Mouse (Mus musculus): Measurements from ENCODE around the gene Ccnk.

Gene Ccnk

DNA sequence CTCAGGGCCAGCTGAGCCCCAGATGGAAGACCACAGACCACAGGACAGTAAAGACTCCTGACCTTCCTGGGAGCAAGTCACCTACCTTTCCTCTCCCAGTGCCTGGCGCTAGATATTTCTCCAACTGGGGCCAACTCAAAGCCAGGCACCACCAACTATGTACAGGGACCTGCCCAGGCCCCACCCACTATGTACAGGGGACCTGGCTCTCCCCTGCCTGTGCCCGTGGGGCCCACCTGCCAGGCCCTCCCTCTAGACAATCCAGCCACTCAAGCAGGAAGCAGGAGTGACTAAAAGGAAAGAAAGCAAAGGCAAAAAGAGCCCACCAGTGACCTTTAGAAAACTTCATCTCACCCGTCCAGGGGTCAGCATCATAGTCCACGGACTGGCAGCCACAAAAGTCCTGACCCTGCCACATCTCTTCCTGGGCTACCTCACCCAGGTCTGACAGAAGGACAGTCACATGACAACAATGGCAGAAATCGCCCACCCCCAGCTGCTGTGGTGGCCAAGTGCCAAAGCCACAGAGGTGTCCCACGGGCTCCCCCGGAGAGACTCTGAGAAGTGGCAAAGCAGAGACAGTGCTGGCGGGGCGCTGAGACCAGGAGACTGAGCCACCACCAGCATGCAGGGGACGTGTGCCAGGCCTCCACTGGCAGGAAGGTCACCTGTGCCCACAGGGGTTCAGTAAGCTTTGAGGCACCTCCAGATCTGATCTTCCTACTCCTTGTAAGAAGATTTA, 67.6 kb downstream of the Ccnk start:
- peak; percentile 62 to 74 for DNase-seq

DNA sequence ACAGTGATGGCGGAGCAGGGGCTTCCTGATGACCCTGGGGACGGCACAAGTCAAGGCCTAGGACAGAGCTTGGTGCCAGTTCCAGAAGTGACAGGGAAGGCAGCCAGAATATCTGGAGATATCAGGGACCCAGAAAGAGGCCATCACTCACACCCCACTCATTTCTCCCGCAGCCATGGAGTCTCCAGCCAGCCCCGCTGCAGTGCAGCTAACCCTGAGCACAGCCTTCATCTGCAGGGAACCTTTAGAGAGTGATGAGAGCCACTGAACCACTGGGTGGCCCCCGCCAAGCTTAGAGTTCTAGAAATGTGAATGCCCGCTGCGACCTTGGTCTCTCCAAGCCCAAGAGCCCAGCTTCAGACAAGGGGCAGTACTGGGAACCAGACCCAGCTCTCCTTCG, 69.6 kb downstream of the Ccnk start:
- no peak for DNase-seq

DNA sequence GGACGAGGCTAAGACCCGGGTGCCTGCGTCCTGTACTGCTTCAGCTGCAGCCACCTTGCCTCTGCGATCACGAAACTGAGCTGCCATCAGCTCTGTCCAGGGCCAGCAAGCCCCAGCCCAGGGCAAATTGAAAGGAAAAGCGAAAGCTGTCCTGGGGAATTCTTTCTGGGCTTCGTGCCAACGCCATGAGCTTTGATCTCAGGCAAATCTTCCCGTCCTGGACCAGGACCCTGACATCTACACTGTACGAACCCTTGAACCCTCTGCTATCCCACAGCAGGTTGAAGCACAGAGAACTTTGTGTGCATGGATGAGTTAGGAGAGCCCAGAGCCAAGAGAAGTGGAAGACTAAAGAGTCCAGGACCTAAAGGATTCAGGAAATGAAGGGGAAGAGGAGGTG, 70.1 kb downstream of the Ccnk start:
- peak in 1 of 2 experiments; percentile 62 for DNase-seq

DNA sequence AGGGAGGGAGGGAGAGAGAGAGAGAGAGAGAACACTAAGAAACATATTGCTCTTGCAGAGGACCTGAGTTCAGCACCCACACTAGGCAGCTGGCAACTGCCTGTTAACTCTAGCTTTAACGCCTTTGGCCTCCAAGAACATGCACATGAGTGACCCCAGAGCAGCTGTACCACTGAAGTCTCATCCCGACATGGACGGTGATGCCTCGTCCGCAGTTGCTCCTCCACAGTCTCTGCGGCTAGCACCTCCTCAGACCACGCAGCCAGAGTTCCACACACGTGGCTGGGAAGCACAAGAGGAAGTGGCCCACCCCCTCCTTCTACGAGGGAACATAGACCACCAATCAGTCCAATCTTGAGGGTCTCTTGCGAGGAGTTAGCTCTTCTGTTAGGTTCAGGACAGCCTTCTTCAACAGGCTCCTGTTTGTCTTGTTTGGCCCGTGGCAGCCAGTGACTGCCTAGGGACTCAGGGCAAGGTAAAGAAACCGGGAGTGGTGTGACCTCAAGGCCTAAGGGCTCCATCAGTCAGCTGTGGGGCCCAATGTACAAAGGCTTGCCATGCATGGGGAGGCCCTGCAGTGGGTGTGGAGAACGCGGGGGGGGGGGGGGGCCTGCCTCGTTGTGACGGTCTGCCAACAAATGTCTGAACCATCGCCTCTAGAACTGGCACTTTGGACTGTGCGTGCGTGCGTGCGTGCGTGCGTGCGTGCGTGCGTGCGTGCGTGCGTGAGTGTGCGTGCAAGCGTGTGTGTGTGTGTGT, 71.8 kb downstream of the Ccnk start:
- no peak for DNase-seq

DNA sequence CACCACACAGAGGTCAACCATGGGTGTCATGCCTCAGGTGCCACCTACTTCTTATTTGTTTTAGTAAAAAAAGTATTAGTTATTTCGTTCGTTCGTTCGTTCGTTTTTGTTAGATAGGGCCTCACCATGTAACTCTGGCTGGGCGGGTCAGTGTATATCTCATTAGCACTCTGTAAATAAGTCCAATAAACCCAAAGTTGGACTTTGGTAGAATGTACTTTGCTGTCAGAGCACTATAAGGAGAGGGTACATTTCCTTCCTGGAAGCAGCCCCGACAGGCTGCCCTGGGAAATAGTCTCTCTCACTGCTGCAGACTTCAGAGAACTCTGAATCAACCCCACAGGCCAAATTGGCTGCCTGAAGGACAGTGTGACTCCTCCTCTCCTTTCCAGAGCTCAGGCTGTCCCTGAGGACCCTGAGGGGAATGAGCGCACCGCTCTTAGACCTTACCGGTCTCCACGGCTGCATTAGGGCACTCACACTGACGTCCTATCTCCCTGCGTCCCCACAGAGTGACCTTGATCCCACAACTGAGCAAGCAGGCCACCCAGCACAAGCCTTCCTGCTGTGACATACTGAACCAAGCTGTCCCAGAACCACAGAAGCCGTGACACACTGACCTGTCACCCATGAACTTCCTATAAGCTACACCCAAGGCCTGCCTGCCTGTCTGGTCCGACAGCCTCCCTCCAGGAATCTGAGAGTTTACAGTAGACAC, 72.6 kb downstream of the Ccnk start:
- DNase-seq, result no peak

Data from cerebellum, postnatal 25 days (tissue).